Mouse (Mus musculus): ENCODE data around the gene B4galnt2. TPM values are rescaled to one million over a fixed set of nuclear protein-coding genes. Genes with fewer than 3 reads are reported as not detected.

B4galnt2 gene
- polyA plus RNA-seq, 1 experiment from 2014 or later: not detected

DNA sequence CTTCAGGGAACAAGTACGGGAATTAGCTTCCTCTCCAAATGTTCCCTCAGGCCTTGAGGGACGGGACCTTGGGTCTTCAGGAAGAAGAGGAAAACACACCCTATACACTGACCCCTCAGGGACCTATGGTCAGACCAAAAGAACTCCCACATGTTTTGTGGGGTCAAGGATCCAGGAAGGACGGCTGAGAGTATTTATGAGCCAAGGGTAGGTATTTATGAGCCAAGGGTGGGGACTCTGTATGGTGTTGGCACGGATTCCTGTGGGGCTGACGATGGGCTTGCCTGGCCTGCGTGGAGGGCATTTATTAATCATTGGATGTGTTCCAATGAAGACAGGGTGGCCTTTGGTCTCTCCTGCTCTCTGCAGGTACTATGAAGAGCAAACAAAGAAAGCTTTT, 78.3 kb downstream of the B4galnt2 start:
- Histone ChIP-seq H3K27me3 (peaks cover 49% of the 10 kb centered on the region), H3K27ac (replicated peaks) (no peak overlapping the region), H3K4me1 (replicated peaks) (peaks cover 12% of the 10 kb centered on the region), H3K36me3 (no peaks in the 10 kb centered on the region), H3K4me3 (no peak overlapping the region), H3K9me3 (no peaks in the 10 kb centered on the region), H3K9ac (no peak overlapping the region), H3K4me2 (no peak overlapping the region)
- 63% methylated on average over 6 of the region's 6 CpGs for WGBS
- no peak for ATAC-seq (ENCODE audit: low FRiP score, low read depth)

DNA sequence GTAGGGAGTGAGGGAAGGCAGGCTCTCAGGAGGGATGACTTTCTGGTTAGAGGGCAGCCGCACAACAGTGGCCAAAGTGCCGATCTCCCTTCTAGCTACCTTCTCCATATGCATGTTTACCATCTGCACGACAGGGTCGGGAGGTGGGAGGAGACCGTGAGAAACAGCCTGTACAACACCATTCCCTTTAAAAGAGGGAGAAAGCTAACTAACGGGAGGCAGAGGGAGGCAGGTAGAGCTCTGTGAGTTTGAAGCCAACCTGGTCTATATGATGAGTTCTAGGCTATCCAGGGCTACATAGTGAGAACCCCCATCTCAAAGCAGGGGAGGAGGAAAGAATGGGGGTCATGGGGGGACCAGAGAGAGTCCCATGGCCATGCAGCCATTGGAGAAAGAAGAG, 78.9 kb downstream of the B4galnt2 start:
- Histone ChIP-seq H3K4me2 (no peak overlapping the region), H3K9me3 (no peaks in the 10 kb centered on the region), H3K9ac (no peak overlapping the region), H3K36me3 (no peaks in the 10 kb centered on the region), H3K4me1 (replicated peaks) (peaks cover 18% of the 10 kb centered on the region), H3K27ac (replicated peaks) (no peak overlapping the region), H3K27me3 (peaks cover 55% of the 10 kb centered on the region), H3K4me3 (no peak overlapping the region)
- 44% methylated on average over 6 of the region's 6 CpGs for WGBS
- ATAC-seq (ENCODE audit: low FRiP score, low read depth): no peak

DNA sequence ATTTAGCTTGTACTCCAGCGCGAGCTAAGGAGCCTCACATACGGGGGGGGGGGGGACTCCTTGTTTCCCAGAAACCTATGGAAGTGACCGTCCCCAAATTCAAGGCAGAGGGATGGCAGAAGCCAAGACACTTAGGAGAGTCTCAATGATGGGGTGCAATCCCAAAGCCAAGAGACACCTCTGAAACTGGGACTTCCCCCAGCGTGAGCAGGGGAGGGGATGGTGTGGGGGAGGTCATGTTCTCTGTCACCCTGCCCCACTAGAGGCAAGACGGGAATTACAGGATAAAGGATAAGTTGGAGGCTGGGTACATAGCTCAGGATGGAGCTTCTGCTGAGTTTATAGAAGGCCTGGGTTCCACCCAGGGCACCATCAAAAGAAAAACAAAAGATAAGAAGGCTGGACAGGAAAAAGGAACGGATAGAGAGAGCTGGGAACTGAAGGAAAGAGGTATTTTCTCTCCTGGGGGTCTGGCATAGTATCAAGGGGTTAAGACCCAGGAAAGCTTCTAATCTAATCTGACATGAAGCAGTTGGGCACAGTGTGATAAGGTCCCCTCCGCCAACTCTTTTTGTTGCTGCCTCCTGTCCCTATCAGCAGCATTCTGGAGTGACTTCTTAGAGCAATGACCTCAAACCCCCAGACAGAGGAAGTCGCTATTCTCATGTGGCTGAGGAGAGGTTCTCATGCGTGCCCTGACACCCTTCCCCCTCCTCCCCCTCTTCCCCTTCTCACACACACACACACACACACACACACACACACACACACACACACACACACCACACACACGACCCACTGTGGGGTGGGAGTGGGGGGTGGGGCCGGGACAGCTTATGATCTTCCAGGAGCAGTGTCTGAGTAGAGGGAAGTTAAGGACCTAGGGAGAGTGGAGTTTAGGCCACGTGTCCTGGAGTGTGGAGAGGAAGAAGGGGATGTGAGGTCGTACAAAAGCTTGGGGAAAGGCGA, 79.7 kb downstream of the B4galnt2 start:
- H3K36me3 ChIP-seq: no peaks in the 10 kb centered on the region
- no peak overlapping the region for H3K27ac ChIP-seq (replicated peaks)
- no peak overlapping the region for H3K4me2 ChIP-seq
- H3K4me1 ChIP-seq (replicated peaks): peaks cover 26% of the 10 kb centered on the region
- WGBS: 27% methylated on average over 15 of the region's 15 CpGs
- ATAC-seq (ENCODE audit: low FRiP score, low read depth): no peak
- H3K9ac ChIP-seq: no peak overlapping the region
- no peak overlapping the region for H3K4me3 ChIP-seq
- H3K27me3 ChIP-seq: peaks cover 63% of the 10 kb centered on the region
- H3K9me3 ChIP-seq: no peaks in the 10 kb centered on the region

DNA sequence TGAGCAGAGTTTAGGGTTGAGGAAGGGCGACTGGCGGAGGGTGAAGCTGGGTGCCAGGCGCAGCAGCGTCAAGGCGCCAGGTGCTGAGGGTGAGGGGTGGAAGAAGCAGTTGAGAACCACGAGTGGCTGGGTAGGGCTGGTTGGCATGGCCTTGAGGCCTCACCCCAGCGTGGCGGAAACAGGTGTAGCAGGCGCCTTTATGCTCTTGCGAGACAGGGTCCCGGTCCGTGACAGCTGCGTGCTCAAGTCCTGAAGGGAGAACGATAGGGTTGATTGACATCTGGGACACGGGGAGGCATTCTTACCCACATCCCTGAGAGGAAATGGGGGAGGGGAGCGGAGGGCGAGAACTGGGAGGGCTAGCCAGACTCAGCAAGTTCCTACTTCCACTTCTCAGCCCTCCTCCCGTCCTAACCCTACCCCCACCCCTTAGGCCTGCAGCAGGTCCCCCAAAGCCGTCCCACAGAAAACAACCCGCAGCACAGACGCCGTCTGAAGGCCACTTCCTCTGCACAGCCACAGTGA, 80.5 kb downstream of the B4galnt2 start:
- Histone ChIP-seq H3K9me3 (no peaks in the 10 kb centered on the region), H3K27ac (replicated peaks) (no peak overlapping the region), H3K27me3 (peaks cover 71% of the 10 kb centered on the region), H3K9ac (no peak overlapping the region), H3K4me3 (no peak overlapping the region), H3K4me1 (replicated peaks) (peaks cover 28% of the 10 kb centered on the region), H3K36me3 (no peaks in the 10 kb centered on the region), H3K4me2 (no peak overlapping the region)
- 11% methylated on average over 22 of the region's 22 CpGs for WGBS
- no peak for ATAC-seq (ENCODE audit: low FRiP score, low read depth)

DNA sequence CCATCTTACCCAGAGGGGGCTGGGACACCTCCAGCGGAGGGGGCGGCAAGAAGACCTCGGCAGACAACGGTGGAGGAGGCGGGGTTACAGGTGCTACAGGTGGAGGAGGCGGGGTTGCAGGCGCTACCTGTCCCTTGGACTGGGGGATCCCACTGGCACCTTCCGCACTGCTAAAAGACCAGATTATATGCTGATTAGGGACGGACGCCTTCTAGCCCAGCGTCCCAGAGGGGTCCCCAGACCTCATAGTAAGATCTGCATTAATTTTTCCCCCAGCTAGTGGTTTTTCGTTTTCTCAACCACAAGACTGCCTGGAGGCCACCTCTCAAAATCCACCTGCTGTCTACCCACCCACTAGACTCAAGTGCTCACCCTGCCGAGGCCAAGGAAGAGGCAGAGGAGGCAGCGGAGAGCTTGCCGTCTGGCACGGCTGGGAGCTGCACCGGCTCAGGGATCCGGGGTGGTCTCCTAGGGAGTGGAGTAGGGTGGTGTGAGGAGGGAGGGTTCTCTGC, 81.0 kb downstream of the B4galnt2 start:
- H3K9me3 ChIP-seq: no peaks in the 10 kb centered on the region
- H3K4me3 ChIP-seq: no peak overlapping the region
- H3K4me2 ChIP-seq: no peak overlapping the region
- H3K36me3 ChIP-seq: no peaks in the 10 kb centered on the region
- 14% methylated on average over 18 of the region's 18 CpGs for WGBS
- H3K4me1 ChIP-seq (replicated peaks): peaks cover 28% of the 10 kb centered on the region
- H3K27me3 ChIP-seq: peaks cover 77% of the 10 kb centered on the region
- H3K9ac ChIP-seq: no peak overlapping the region
- H3K27ac ChIP-seq (replicated peaks): no peak overlapping the region
- no peak for ATAC-seq (ENCODE audit: low FRiP score, low read depth)

GRCm38 (mm10) chr11:95833006-95833570, 81.6 kb downstream of the B4galnt2 start:
- peaks cover 80% of the 10 kb centered on the region for H3K27me3 ChIP-seq
- no peak overlapping the region for H3K27ac ChIP-seq (replicated peaks)
- no peak overlapping the region for H3K4me3 ChIP-seq
- H3K9me3 ChIP-seq: no peaks in the 10 kb centered on the region
- no peak overlapping the region for H3K4me2 ChIP-seq
- H3K36me3 ChIP-seq: no peaks in the 10 kb centered on the region
- 27% methylated on average over 8 of the region's 8 CpGs for WGBS
- H3K4me1 ChIP-seq (replicated peaks): peaks cover 28% of the 10 kb centered on the region
- no peak for ATAC-seq (ENCODE audit: low FRiP score, low read depth)
- no peak overlapping the region for H3K9ac ChIP-seq

- 38% methylated on average over 18 of the region's 18 CpGs for WGBS
- no peak overlapping the region for H3K27ac ChIP-seq (replicated peaks)
- no peak overlapping the region for H3K4me3 ChIP-seq
- H3K27me3 ChIP-seq: peaks cover 85% of the 10 kb centered on the region
- H3K9ac ChIP-seq: no peak overlapping the region
- H3K36me3 ChIP-seq: no peaks in the 10 kb centered on the region
- no peak for ATAC-seq (ENCODE audit: low FRiP score, low read depth)
- H3K4me1 ChIP-seq (replicated peaks): peaks cover 28% of the 10 kb centered on the region
- no peaks in the 10 kb centered on the region for H3K9me3 ChIP-seq
- H3K4me2 ChIP-seq: no peak overlapping the region
Observed at GRCm38 (mm10) chr11:95832129-95833005, 82.3 kb downstream of the B4galnt2 start.

DNA sequence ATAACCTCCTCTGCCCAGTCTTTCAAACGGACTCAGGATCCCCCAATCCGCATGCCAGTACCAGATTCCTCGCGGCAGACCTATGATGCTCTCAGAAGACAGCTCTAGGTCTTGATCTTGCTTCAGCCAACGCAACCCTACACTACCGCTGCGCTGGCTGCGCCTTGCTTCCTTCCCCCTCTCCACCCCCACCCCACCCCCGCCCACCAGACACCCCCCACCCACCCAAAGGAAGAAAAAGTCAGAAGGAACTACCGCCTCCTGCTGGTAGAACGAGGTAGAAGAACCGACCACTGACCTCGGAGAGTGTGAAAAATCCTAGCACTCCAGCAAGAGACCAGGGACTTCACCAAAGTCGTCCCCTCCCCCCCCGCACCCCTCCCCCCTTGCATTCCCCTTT, 83.0 kb downstream of the B4galnt2 start:
- no peak for ATAC-seq (ENCODE audit: low FRiP score, low read depth)
- Histone ChIP-seq H3K9me3 (no peaks in the 10 kb centered on the region), H3K4me3 (peak overlapping the region; percentile 27; the same call in 1 of the 2 replicates), H3K4me2 (peak overlapping the region; percentile 49; the same call in 1 of the 2 replicates), H3K4me1 (replicated peaks) (peaks cover 28% of the 10 kb centered on the region), H3K9ac (no peak overlapping the region), H3K36me3 (no peaks in the 10 kb centered on the region), H3K27me3 (peaks cover 90% of the 10 kb centered on the region), H3K27ac (replicated peaks) (no peak overlapping the region)
- 5% methylated on average over 14 of the region's 15 CpGs for whole genome bisulfite sequencing

- 4% methylated on average over 10 of the region's 10 CpGs for WGBS
- Histone ChIP-seq H3K9ac (no peak overlapping the region), H3K9me3 (no peaks in the 10 kb centered on the region)
Observed at GRCm38 (mm10) chr11:95831276-95831619, 83.4 kb downstream of the B4galnt2 start.

GRCm38 (mm10) chr11:95830411-95831275, 84.0 kb downstream of the B4galnt2 start:
- H3K9me3 ChIP-seq: no peaks in the 10 kb centered on the region
- H3K27ac ChIP-seq (replicated peaks): no peak overlapping the region
- WGBS: 3% methylated on average over 80 of the region's 80 CpGs
- no peaks in the 10 kb centered on the region for H3K36me3 ChIP-seq
- H3K4me3 ChIP-seq: peak overlapping the region; percentile 27
- H3K4me1 ChIP-seq (replicated peaks): peaks cover 28% of the 10 kb centered on the region
- no peak overlapping the region for H3K9ac ChIP-seq
- H3K4me2 ChIP-seq: peak overlapping the region; percentile 49
- H3K27me3 ChIP-seq: peaks cover 90% of the 10 kb centered on the region
- no peak for ATAC-seq (ENCODE audit: low FRiP score, low read depth)

More at GRCm38 (mm10) chr11:95831276-95831619, 83.4 kb downstream of the B4galnt2 start:
- no peak overlapping the region for H3K27ac ChIP-seq (replicated peaks)
- H3K27me3 ChIP-seq: peaks cover 94% of the 10 kb centered on the region
- peak overlapping the region; percentile 49 for H3K4me2 ChIP-seq
- peak overlapping the region; percentile 27 for H3K4me3 ChIP-seq
- no peaks in the 10 kb centered on the region for H3K36me3 ChIP-seq
- ATAC-seq (ENCODE audit: low FRiP score, low read depth): no peak
- H3K4me1 ChIP-seq (replicated peaks): peaks cover 28% of the 10 kb centered on the region

Data from hindbrain, embryonic 15.5 days (tissue).